In the genomic region with DNA sequence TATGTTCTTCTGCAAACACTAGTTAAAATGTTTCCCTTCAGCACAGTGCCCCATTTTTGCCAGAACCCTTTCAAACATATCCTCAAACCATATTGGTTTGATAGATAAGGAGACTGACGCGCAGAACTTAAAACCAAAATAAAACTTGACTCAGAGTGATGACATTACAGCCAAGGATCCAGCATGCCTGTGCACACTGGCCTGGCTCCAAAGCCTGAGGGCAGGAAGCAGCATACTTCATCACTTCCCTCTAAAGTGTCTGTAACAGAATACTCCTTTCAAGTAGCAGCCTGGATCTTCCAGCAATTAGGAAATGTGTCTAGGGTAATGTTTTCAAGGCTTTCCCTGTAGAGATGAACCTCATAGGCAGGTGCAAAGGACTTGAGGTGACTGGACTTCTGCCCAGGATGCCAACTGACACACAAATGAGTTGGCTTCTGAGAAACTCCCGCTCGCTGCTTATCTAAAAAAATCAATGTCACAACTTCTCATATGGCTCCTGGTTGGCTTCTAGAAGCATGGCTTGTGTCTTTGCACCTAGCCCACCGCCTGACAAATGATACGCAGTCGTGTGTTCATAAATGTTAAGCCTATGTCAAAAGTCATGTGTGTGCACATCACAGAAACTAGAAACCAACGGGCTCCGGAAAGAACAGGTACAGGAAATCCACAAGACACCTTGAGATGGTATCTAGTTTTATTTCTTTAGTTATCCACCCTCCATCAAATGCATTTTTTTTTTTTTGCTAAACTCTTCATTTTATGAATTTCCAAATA, we compare ENCODE assay signal across 8 mouse cellular contexts. TPM values are rescaled to one million over a fixed set of nuclear protein-coding genes. Genes with fewer than 3 reads are reported as not detected.
DNase-seq lines count a peak whose midpoint lies in the region; ATAC-seq and TF ChIP-seq lines count a peak whose summit lies in the region.

No protein-coding gene starts in this region.

- no peak for ATAC-seq in heart, embryonic 13.5 days (ENCODE audit: extremely low read depth, insufficient number of reproducible peaks, low FRiP score, low TSS enrichment)
- ATAC-seq in liver, postnatal 0 days = peak; percentile 82
- no peak for ATAC-seq in forebrain, embryonic 15.5 days (replicated peaks)

- 0 out of 2 replicates have a peak overlapping the region, but pooled peaks have one; percentile 16 for H3K4me2 ChIP-seq in heart, embryonic 13.5 days
- no peak overlapping the region for H3K4me2 ChIP-seq in liver, postnatal 0 days (ENCODE audit: low read depth, low read length)
- no peak overlapping the region for H3K4me2 ChIP-seq in forebrain, embryonic 15.5 days (replicated peaks)

- peak overlapping the region; percentile 59 for H3K27ac ChIP-seq in heart, embryonic 13.5 days (replicated peaks)
- peak overlapping the region; percentile 63 for H3K27ac ChIP-seq in liver, postnatal 0 days (ENCODE audit: low read depth)
- H3K27ac ChIP-seq in forebrain, embryonic 15.5 days (replicated peaks) = no peak overlapping the region

- DNase-seq in CD4-positive helper T cell, adult 2 months (ENCODE audit: low read depth, low spot score) = peak; percentile 65
- peak; percentile 35 for DNase-seq in adipocyte (ENCODE audit: low spot score)
- DNase-seq in liver, postnatal 0 days = no peak
- no peak for DNase-seq in Muller cell, postnatal 12 days (ENCODE audit: inconsistent ontology term)
- DNase-seq in spleen, postnatal 4 days (ENCODE audit: low spot score in 2 of 2) = no peak
- DNase-seq in retina, embryonic 14.5 days (ENCODE audit: low spot score) = no peak

- no peak overlapping the region for H3K4me3 ChIP-seq in heart, embryonic 13.5 days
- no peak overlapping the region for H3K4me3 ChIP-seq in liver, postnatal 0 days (ENCODE audit: low read depth, low read length)
- H3K4me3 ChIP-seq in forebrain, embryonic 15.5 days = no peak overlapping the region

- no peak for TF ChIP-seq CTCF in liver, postnatal 0 days (IDR thresholded peaks at IDR 0.05; ENCODE audit: low read depth)

- no peaks in the 10 kb centered on the region for H3K27me3 ChIP-seq in heart, embryonic 13.5 days (replicated peaks)
- H3K27me3 ChIP-seq in liver, postnatal 0 days (ENCODE audit: insufficient read depth, low read length) = no peaks in the 10 kb centered on the region
- no peaks in the 10 kb centered on the region for H3K27me3 ChIP-seq in forebrain, embryonic 15.5 days

- no peak overlapping the region for H3K9ac ChIP-seq in heart, embryonic 13.5 days
- H3K9ac ChIP-seq in liver, postnatal 0 days (replicated peaks) = no peak overlapping the region
- no peak overlapping the region for H3K9ac ChIP-seq in forebrain, embryonic 15.5 days (replicated peaks)

- no peaks in the 10 kb centered on the region for H3K9me3 ChIP-seq in heart, embryonic 13.5 days
- no peaks in the 10 kb centered on the region for H3K9me3 ChIP-seq in liver, postnatal 0 days (ENCODE audit: low read length)
- H3K9me3 ChIP-seq in forebrain, embryonic 15.5 days = no peaks in the 10 kb centered on the region

- peaks cover 15% of the 10 kb centered on the region for H3K4me1 ChIP-seq in heart, embryonic 13.5 days
- peaks cover 20% of the 10 kb centered on the region for H3K4me1 ChIP-seq in liver, postnatal 0 days (ENCODE audit: insufficient read depth)
- no peaks in the 10 kb centered on the region for H3K4me1 ChIP-seq in forebrain, embryonic 15.5 days

- TF ChIP-seq EP300 in liver, postnatal 0 days (IDR thresholded peaks at IDR 0.05; ENCODE audit: low read depth) = peak; percentile 56; the same call in 1 of the 2 replicates

- WGBS in heart, embryonic 13.5 days = 64% methylated on average over 9 of the region's 9 CpGs
- WGBS in liver, postnatal 0 days (ENCODE audit: insufficient replicate concordance) = 61% methylated on average over 9 of the region's 9 CpGs
- 93% methylated on average over 9 of the region's 9 CpGs for WGBS in forebrain, embryonic 15.5 days

- peaks cover 16% of the 10 kb centered on the region for H3K36me3 ChIP-seq in heart, embryonic 13.5 days
- H3K36me3 ChIP-seq in liver, postnatal 0 days (replicated peaks; ENCODE audit: insufficient read depth, low read length) = peaks cover 25% of the 10 kb centered on the region
- H3K36me3 ChIP-seq in forebrain, embryonic 15.5 days = no peaks in the 10 kb centered on the region

RNA-seq across cellular contexts. Expression of gene Man1a, which starts 43.9 kb away (rescaled TPM):
- polyA plus RNA-seq in heart, embryonic 13.5 days (2015; fragmentation: Nextera tagmentation; extraction: Ambion mirVana) = 4.2 and 4.3 TPM in 2 replicates
- 13.2 and 15.2 TPM in 2 replicates for polyA plus RNA-seq in liver, postnatal 0 days (2015; fragmentation: Nextera tagmentation; extraction: Ambion mirVana)
- polyA plus RNA-seq in forebrain, embryonic 15.5 days (2015; fragmentation: Nextera tagmentation; extraction: Ambion mirVana) = 2.9 and 3.2 TPM in 2 replicates

Comparison
In these comparisons a context has a peak if more than half of its experiments do, and no peak if none do; other contexts are left out.
1. DNase-seq: peak in CD4-positive helper T cell, adult 2 months (single experiment) and adipocyte (single experiment); none in liver, postnatal 0 days (single experiment), Muller cell, postnatal 12 days (single experiment), spleen, postnatal 4 days (0 of 2) and retina, embryonic 14.5 days (single experiment).